Mouse (Mus musculus): Measurements from ENCODE around the gene Eef1akmt1.

DNA sequence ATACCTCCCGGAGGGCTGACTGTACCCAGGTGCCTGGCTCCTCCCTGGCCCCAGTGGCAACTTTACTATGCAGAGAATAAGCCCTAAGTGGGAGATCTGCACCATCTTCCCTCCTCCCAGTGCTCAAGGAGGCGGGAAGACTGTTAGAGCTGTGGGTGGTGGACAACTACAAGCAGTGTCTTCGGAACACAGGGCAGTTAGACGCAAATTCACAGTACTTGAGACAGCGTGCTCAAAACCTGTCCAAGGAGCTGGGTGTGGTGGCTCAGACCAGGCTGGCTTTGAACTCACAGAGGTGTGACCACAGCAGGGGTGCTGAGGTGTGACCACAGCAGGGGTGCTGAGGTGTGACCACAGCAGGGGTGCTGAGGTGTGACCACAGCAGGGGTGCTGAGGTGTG, 17.0 kb downstream of the Eef1akmt1 start:
- TF ChIP-seq CTCF (IDR thresholded peaks at IDR 0.05; ENCODE audit: borderline replicate concordance, insufficient read depth, low read depth, low read length) (no peak), POLR2A (IDR thresholded peaks at IDR 0.05; ENCODE audit: borderline replicate concordance, insufficient read depth, low read length) (no peak)

All from cerebellum, adult 2 months (tissue).